Mouse (Mus musculus): Measurements from ENCODE around the gene Ep300. TPM values are rescaled to one million over a fixed set of nuclear protein-coding genes. Genes with fewer than 3 reads are reported as not detected.
A peak's percentile ranks its signal among the peaks of the same experiment; 100 is the strongest.

Ep300 gene
- 68.0 and 79.0 TPM in 2 replicates for total RNA-seq (2021)
- long read RNA-seq, experiment 1, partial matches to known transcripts: 0 of 5 reads
- long read RNA-seq, experiment 1, other reads (novel, unspliced or antisense): 4 of 5 reads
- long read RNA-seq, experiment 2, partial matches to known transcripts: 0 of 6 reads
- long read RNA-seq, experiment 2, other reads (novel, unspliced or antisense): 6 of 6 reads

DNA sequence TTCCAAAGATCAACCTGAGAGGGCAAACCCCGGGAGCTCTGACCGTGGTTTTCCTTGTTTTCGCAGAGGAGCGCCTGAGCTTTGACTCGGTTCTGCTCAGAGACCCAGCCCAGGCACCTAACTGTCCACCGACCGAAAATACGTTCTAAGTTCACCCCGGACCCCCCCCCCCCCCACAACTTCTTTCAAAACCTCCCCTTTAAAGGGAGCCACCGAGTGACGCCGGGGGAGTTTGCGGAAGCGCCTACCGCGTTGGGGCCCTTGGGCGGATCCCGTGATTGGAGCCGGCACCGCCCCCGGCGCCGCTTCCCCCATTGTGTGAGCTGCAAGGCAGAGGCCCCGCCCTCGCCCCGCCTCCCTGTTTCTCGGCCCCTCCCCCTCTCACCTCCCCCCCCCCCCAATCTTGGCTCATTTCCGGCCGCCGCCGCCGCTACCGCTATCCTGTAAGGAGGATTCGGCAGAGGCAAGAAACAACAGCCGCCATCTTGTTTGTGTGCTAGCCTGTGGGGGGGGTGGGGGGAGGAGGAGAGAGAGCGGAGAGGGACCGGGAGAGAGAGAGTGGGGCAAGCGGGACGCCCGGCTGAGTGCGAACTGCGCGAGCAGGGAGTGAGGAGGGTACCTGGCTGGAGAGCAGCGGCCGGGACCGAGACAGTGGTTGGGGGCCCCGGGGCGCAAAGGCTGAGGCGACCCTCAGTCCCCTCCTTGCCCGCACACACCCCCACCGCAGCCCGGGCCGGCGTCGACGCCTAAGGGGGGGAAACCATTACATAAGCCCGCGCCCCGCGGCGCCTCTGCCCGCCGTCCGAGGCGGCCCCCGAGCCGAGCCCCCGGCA, at the start of gene Ep300:
TSS of gene Ep300 (plus strand) at position 439 of the 833 bp plus-strand sequence.
- DNase-seq: peak; percentile 99

DNA sequence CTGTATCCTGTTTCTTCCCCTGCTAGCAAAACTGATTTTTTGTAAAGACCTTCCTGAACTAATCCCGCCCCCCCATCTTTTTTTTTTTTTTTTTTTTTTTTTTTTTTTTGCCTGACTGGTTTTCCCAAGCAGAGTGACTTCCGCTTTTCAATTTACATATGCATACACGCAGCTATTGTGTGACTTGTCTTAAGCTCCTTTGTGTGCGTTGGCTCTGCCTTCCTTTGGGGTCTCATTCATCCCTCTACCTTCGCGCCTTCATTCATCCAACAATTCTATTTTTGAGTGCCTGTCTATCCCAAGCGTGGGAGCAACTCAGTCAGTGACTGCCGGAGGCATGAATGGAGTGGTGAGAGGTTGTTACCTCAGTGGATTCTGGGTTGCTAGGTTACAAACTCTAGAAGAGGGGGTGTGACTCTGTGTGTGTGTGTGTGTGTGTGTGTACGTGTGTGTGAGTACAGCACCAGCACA, 49.2 kb upstream of the Ep300 start:
- DNase-seq: no peak

- DNase-seq: no peak
Measured at GRCm38 (mm10) chr15:81538149-81538548, 47.0 kb upstream of the Ep300 start.

GRCm38 (mm10) chr15:81539560-81539959, 45.6 kb upstream of the Ep300 start:
- DNase-seq: no peak

- no peak for DNase-seq
Measured at GRCm38 (mm10) chr15:81544916-81545315, 40.2 kb upstream of the Ep300 start.

DNA sequence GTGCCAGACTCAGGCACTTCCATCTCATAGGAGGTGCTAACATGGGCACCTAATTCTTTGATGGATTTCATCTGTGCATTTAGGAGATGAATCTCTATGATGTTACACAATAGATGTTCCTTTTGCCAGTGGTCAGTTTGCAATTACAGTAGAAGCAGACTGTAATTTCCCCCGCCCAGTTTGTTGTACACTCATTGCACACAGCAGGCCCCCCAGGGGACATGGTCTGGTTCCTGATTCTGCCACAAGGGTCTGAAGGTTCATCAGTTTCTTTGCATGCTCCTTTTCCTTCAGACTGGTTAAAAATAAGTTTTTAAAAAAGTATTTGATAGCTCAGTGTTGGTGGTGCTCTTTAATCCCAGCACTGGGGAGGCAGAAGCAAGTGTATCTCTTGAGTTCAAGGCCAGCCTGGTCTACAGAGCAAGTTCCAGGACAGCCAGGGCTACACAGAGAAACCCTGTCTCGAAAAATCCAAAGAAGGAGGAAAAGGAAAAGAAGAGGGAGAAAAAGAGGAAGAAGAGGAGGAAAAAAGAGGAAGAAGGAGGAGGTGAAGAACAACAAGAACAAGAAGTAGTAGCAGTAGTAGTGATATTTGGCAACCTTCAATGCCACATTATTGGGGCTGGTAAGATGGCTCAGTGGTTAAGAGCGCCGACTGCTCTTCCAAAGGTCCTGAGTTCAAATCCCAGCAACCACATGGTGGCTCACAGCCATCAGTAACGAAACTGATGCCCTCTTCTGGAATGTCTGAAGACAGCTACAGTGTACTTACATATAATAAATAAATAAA, 39.6 kb upstream of the Ep300 start:
- no peak for DNase-seq

DNA sequence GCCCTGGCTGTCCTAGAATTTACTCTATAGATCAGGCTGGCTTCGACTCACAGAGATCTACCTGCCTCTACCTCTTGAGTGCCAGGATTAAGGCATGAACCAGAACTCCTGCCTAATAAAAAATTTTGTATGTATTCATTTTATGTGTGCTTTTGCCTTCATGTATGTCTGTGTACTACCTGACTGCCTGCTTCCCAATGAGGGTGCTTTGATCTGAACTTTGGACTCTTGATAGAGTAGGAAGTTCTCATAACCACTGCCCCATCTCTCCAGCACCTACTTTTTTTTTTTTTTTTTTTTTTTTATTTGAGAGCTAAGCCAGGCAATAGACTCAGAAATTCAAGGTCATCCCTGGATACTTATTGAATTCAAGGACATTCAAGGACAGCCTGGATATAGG, 31.7 kb upstream of the Ep300 start:
- DNase-seq: no peak

DNA sequence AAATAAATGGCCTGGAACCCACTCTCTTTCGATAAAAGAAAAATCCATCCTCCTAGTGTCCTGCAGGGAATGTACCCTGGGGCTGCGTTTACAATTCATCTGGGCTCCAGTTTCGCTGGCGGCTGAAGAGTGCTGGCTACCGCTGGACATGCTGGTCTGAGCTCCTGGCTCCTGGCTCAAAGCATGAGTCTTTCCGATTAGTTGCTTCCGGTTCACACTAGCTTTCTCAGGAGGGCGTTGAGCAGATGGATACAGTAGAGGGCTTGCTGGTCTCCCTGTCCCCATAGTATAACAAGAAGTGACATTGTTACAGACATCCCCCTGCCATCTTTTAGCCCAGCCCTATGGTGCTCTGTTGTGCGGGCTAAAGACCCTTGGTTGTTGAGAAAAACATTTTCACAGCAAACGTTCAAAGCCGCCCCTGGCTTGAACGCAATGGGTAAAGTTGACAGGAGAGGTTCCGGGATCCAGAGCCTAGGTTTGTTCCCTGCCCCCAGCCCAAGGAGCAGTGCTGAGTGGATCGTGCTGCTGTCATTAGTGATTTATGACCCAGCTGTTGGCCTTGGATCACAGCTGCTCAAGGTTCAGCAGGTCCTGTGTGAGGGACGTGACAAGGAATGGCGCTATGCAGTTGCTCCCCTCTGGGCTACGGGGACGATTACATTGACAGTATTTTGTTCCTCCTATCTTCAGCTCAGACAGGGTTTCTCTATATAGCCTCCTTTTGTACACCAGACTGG, 30.4 kb upstream of the Ep300 start:
- peak; percentile 74 for DNase-seq

DNA sequence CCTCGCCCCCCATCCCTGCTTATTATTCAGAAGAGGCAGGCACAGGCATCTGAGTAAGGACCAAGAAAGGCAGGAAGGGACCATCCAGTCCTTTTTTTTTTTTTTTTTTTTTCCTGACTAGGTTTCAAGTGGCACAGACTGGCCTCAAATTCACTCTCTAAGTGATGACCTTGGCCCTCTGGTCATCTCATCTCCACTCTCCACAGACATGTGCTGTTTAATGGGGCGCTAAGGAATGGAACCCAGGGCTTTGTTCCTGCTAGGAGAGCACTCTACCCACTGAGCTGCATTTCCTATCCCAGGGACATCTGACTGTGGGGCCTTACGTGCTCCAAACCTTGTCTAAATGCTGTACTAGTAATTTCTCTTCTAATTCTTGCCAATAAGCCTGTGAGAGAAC, 29.2 kb upstream of the Ep300 start:
- no peak for DNase-seq

DNA sequence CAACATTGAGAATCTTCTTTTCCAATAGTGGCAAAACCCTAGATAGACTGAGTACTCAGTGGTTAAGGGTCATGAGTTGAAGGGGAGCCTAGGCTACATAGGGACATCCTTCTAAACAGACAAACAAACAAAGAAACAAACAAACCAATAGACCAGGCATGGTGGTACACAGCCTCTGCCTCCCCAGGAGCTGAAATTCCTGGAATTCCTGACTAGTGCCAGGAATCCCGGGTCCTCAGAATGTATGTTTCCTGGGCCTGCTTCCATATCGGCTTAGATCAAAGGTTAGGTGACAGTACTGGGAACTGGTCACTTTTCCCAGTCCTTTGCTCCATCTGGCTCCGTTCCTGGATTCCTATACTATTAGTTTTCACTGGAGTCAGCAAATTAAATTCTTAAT, 23.6 kb upstream of the Ep300 start:
- no peak for DNase-seq

GRCm38 (mm10) chr15:81561996-81562395, 23.2 kb upstream of the Ep300 start:
- no peak for DNase-seq

DNA sequence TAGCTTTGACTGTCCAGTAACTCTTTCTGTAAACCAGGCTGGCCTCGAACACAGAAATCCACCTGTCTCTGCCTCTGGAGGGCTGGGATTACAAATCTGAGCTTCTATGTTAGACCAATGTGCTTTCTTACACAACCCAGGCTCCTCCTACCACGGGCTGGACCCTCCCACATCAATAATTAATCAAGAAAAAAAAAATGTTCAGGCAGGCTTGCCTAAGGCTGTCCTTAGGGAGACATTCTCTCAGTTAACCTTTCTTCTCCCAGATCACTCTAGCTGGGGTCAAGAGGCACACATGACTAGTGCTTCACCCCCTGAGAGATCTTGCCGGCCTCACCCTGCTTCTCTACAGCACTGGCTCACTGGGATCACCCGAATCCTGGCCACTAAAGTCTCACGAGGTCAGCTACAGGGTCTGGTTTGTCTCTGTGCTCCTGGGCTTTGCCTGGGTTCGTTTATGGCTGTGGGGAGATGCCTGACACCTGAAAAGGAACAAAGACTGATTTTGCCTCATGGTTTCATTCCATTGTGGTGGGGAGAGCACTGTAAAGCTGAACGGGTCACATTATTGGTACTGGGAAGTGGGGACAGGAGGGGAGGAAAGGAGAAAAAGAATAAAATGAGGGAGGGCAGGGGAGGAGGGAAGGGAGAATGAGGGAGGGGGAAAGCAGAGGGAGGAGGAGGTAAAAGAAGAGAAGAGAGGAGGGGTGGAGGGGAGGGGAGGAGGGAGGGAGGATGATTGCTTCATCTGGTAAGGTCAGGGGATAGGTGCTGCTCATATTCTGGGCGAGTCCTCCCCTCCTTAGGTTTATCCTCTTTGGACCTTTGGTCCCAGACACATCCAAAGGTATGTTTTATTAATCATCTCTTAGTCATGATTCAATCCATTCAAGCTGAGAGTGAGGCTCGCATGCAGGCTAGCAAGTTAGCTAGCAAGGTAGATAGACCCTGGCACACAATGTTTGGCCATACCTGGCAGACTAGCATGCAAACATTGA, 22.4 kb upstream of the Ep300 start:
- peak; percentile 15 for DNase-seq

DNA sequence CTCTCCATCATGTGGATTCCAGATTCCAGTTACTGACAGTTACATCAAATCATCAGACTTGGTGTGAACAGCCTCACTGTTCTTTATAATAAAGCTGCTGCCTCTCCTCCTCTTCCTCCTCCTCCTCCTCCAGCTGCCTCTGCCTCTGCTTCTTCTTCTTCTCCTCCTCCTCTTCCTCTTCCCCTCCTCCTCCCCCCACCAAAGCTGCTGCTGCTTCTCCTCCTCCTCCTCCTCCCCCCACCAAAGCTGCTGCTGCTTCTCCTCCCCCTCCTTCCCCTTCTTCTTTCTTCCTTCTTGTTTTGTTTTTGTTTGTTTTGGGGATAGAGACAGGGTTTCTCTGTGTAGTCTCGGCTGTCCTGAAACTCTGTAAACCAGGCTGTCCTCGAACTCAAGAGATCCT, 17.1 kb upstream of the Ep300 start:
- DNase-seq: no peak

- no peak for DNase-seq
Measured at GRCm38 (mm10) chr15:81568592-81568991, 16.6 kb upstream of the Ep300 start.

DNA sequence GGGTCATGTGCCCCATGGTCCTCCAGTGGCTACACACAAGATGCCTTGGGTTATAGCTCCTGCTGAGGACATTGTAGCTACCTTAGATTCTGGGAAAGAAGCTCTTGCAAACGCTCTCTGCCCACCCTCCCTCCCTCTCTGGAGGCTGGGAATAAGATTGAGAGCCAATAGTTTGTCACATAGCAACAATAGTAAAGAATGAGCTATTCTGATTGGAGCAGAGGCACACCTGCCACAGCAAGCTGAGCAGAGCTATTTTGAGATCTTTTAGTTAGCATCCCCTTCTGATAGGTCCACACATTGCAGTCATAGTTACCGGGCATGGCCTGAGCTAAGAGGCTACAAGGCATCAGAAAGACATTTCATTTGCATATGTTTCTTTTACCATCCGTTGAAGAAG, 8.2 kb upstream of the Ep300 start:
- no peak for DNase-seq

- no peak for DNase-seq
Measured at GRCm38 (mm10) chr15:81577743-81578165, 7.4 kb upstream of the Ep300 start.

- no peak for DNase-seq
Measured at GRCm38 (mm10) chr15:81584466-81584865, 685 bp upstream of the Ep300 start.

- DNase-seq: peak; percentile 94
Measured at GRCm38 (mm10) chr15:81585746-81586461, 753 bp downstream of the Ep300 start.

GRCm38 (mm10) chr15:81586466-81586865, 1.3 kb downstream of the Ep300 start:
- no peak for DNase-seq

DNA sequence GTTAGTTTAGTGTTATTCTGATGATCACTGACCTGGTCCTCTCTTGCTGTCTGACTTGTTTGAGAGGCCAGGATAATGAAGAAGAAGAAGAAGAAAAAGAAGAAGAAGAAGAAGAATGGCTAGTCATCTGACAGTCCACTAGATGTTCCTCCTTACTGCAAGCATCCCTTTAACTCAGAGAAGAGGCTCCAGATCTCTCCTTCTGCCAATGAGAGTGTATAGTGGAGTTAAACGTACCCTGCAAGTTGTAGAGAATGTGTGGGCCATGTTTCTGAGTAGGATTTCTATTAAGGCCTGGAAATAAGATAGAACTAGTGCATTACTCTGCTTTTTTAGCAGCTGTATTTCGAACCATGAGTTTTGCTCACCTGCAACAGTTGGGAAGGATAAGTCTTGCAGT, 2.5 kb downstream of the Ep300 start:
- DNase-seq: no peak
